ENCODE assay signal across 9 mouse cellular contexts in genomic region chr9:31384786-31385499, GRCm38 (mm10). TPM values are rescaled to one million over a fixed set of nuclear protein-coding genes. Genes with fewer than 3 reads are reported as not detected.
DNase-seq lines count a peak whose midpoint lies in the region; ATAC-seq and TF ChIP-seq lines count a peak whose summit lies in the region.
"Had no signal": no experiment of that assay in that cellular context is flagged by ENCODE, and none has a peak within 500 bp of the region (broad histone marks: within the 10 kb centered on the region; RNA-seq: fewer than 3 reads in every experiment).

No protein-coding gene starts in this region.

- H3K9ac ChIP-seq in heart, embryonic 13.5 days: peak overlapping the region; percentile 94; the same call in 1 of the 2 replicates
- H3K9ac ChIP-seq in limb, embryonic 14.5 days (ENCODE audit: low read depth, low read length, severe bottlenecking): peak overlapping the region; percentile 89; the same call in 1 of the 2 replicates

- H3K27ac ChIP-seq in heart, embryonic 13.5 days (replicated peaks): no peak overlapping the region
- H3K27ac ChIP-seq in limb, embryonic 14.5 days (replicated peaks; ENCODE audit: low read depth, low read length): no peak overlapping the region

- H3K4me3 ChIP-seq in heart, embryonic 13.5 days: peak overlapping the region; percentile 81
- no peak overlapping the region; the same call in 1 of the 2 replicates for H3K4me3 ChIP-seq in limb, embryonic 14.5 days (replicated peaks; ENCODE audit: low read length)
- no peak overlapping the region for H3K4me3 ChIP-seq in lung, adult 2 months (replicated peaks; ENCODE audit: extremely low read depth, low read depth, low read length)

- no peak for TF ChIP-seq POLR2A in limb, embryonic 14.5 days (IDR thresholded peaks at IDR 0.05; ENCODE audit: borderline replicate concordance, extremely low read depth, insufficient read depth, insufficient read length)
- no peak for TF ChIP-seq POLR2A in lung, adult 2 months (IDR thresholded peaks at IDR 0.05; ENCODE audit: borderline replicate concordance, extremely low read depth, low read depth, low read length)

- 74% methylated on average over 17 of the region's 17 CpGs for WGBS in heart, embryonic 13.5 days
- 83% methylated on average over 17 of the region's 17 CpGs for whole genome bisulfite sequencing in limb, embryonic 14.5 days
- 71% methylated on average over 17 of the region's 17 CpGs for WGBS in lung, adult 2 months

- H3K9me3 ChIP-seq in heart, embryonic 13.5 days: no peaks in the 10 kb centered on the region
- H3K9me3 ChIP-seq in limb, embryonic 14.5 days (ENCODE audit: control insufficient read depth, low read length): no peaks in the 10 kb centered on the region

- peaks cover 17% of the 10 kb centered on the region for H3K4me1 ChIP-seq in heart, embryonic 13.5 days
- peaks cover 9% of the 10 kb centered on the region; the same call in 1 of the 2 replicates for H3K4me1 ChIP-seq in limb, embryonic 14.5 days (ENCODE audit: control insufficient read depth, insufficient read depth, low read length)
- H3K4me1 ChIP-seq in lung, adult 2 months (ENCODE audit: control insufficient read depth, insufficient read depth, low read length): peaks cover 6% of the 10 kb centered on the region

- ATAC-seq in heart, embryonic 13.5 days (ENCODE audit: extremely low read depth, insufficient number of reproducible peaks, low FRiP score, low TSS enrichment): no peak
- ATAC-seq in limb, embryonic 14.5 days (ENCODE audit: low FRiP score, low read depth): no peak

- peaks cover 13% of the 10 kb centered on the region for H3K36me3 ChIP-seq in heart, embryonic 13.5 days
- H3K36me3 ChIP-seq in limb, embryonic 14.5 days (ENCODE audit: control insufficient read depth, insufficient read depth, low read length): peaks cover 11% of the 10 kb centered on the region; the same call in 1 of the 2 replicates

- no peak for DNase-seq in heart, adult 18-20 months
- peak; percentile 3 for DNase-seq in 3T3-L1 (ENCODE audit: low read depth, low spot score)
- DNase-seq in brain, adult 2 months (ENCODE audit: low read depth, low spot score): peak; percentile 39
- DNase-seq in limb, embryonic 14.5 days (ENCODE audit: low spot score): no peak
- DNase-seq in spleen, postnatal 14 days (ENCODE audit: low spot score in 2 of 2): no peak
- no peak for DNase-seq in lung, adult 2 months
- DNase-seq in gastrocnemius, adult 8-10 months (ENCODE audit: low spot score in 2 of 2): no peak

- H3K27me3 ChIP-seq in heart, embryonic 13.5 days (replicated peaks): no peaks in the 10 kb centered on the region
- no peaks in the 10 kb centered on the region for H3K27me3 ChIP-seq in limb, embryonic 14.5 days (ENCODE audit: control insufficient read depth, insufficient read depth, low read length)
- H3K27me3 ChIP-seq: Patski had no signal

- peak overlapping the region; percentile 82 for H3K4me2 ChIP-seq in heart, embryonic 13.5 days
- peak overlapping the region; percentile 78; the same call in 1 of the 2 replicates for H3K4me2 ChIP-seq in limb, embryonic 14.5 days (replicated peaks; ENCODE audit: low read depth, low read length, severe bottlenecking)

- TF ChIP-seq CTCF in lung, adult 2 months (IDR thresholded peaks at IDR 0.05; ENCODE audit: insufficient read depth, low read length): no peak

RNA-seq across cellular contexts. Expression of gene Nfrkb, which starts 1.0 kb away (rescaled TPM):
- 12.3 and 13.6 TPM in 2 replicates for polyA plus RNA-seq in heart, embryonic 13.5 days (2015; fragmentation: Nextera tagmentation; extraction: Ambion mirVana)
- total RNA-seq in heart, adult 18-20 months (2021): 1 to 10 TPM; 7.1 to 9.6 TPM
- polyA plus RNA-seq in limb, embryonic 14.5 days (2012; rRNA removed): 31.6 and 39.6 TPM in 2 replicates
- 23.4 and 28.3 TPM in 2 replicates for polyA plus RNA-seq in limb, embryonic 14.5 days (2014; fragmentation: Nextera tagmentation; extraction: Ambion mirVana)
- 16.6 and 19.7 TPM in 2 replicates for polyA plus RNA-seq in lung, adult 2 months (2012; rRNA removed)
- 10 to 100 TPM in 2 of 4 experiments, 1 to 10 TPM in 2; 7.8 to 10.4 (median 9.4) TPM for total RNA-seq in gastrocnemius, adult 8-10 months (2022)

Comparison
In these comparisons a context has a peak if more than half of its experiments do, and no peak if none do; other contexts are left out.
1. DNase-seq: peak in 3T3-L1 (single experiment) and brain, adult 2 months (single experiment); none in heart, adult 18-20 months (0 of 2), limb, embryonic 14.5 days (single experiment), spleen, postnatal 14 days (0 of 2), lung, adult 2 months (single experiment) and gastrocnemius, adult 8-10 months (0 of 2).